Mouse (Mus musculus) cerebellum, adult 9-11 months (tissue): ENCODE data around the gene Zfand5.
"Not testable (repeated sequence)": the region's sequence is repeated elsewhere in the genome, so short reads cannot be mapped to it uniquely, and the experiment has no call there.

ENCODE experiments used
- DNase-seq: peaks from one replicate; pipeline ENCODE4 v3.0.0; 2022

Zfand5 gene

DNA sequence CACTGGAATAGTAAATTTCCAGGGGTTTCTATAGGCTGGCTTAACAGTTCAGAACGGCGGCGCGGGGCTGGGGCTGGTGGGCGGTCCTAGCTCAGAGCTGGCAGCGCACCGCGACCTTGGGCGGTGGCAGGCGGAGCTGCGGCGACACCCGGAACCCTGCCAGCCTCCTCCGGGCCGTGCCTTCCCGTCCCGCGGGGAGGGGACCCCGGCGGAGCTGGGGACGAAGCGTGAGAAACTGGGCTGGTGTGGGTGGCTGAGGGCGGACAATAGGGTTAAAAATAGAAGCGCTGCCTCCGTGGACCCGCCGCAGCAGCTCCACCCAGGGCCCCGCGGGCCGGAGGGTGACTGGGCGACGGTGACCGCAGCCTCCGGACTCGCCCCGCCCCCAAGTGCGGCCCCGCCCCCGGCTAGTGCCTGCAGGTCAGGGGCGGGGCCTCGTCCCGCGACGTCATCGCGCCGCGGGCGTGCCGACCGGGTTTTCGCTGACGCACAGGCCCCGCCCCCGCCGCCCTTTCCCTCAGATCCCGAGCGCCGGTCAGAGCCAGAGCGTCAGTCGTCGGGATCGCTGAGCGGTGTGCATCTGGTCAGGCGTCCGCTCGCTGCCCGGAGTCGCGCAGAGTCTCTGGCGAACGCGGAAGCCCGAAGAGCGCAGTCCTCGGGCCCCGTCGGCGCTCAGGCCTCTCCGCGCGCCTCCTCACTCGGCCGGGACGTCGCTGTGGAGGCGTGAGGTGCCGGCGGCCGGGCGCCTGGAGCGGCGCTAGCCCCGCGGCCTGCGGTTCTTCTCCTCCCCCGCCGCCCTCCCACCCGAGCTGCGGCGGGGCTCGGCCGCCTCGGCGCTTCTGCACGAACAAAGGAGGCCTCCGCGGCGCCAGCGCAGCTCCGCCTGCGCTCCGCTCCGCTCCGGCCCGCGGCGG is at the start of gene Zfand5:
Zfand5 (plus strand) TSS at position 538 of the 914 bp plus-strand sequence.
- peak; percentile 99 for DNase-seq

DNA sequence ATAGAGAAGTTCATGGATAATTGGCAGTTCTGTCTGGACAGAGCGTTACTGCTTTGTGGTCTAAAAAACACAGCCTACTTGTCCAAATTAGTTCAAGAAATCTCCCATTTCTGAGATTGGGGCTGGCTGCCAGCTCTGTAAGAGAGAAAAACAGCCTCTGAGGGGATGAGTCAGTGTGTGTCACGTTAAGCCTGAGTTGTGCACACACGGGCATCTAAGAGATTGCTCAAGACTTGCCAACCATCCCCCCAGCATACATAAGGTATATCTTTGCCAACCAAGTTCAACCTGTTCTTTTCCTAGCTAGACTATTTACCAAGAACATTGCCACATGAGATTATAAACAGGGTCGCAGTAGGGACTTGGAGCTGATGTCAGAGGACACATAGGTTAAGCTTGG is 44.9 kb upstream of the Zfand5 start:
- peak; percentile 3 for DNase-seq

DNA sequence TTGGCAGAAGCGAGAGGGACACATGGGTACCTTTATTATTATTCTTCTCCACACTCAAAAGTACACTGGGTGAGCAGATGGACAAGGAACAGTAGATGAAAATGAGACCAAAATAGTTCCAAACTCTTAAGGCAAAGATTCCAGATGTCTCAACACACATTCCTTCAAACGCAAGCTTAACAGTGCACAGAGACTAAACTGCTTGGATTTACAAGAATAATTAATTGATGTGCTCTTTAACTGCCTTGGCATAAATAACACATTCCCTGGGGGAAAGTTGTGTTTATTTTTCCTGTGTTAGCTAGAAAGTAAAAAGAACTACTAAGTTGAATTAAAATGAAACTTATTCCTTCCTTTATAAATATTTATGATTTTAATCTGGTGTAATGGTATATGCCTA is 44.3 kb upstream of the Zfand5 start:
- DNase-seq, result no peak

DNA sequence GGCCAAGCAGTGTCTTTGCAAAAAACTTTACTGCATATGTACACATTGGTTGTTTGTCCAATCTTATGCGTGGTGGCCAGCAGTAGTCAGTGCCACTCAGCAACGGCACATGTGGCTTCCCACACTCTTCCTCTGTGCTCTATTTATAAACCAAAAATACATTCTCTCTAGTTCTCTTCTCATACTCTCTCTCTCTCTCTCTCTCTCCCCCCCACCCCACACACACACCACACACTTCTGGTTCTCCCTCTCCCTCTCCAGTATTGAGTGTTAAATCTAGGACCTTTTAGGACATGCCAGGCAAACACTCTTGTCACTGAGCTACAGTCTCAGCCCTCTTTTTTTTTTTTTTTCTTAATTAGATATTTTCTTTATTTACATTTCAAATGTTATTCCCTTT is 23.3 kb upstream of the Zfand5 start:
- DNase-seq, result not testable (repeated sequence)

DNA sequence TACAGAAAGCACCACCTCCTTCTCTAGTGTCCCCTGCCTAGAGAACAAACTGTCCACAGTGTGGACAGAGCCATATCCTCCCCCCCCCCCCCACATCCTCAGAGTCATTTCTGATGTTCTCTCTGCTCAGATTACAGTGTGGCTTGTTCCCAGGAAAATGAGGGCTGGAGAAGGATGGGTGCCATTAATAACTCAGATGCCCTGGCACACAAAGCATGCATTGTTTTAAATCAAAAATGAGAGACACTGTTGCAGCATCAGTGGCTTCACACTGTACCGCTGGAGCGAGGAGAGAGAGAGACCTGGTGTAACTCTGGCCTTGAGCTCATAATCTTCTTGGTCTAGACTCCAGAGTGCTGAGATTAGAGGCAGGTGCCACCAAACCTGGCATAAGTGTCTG is 18.2 kb upstream of the Zfand5 start:
- DNase-seq, result no peak

DNA sequence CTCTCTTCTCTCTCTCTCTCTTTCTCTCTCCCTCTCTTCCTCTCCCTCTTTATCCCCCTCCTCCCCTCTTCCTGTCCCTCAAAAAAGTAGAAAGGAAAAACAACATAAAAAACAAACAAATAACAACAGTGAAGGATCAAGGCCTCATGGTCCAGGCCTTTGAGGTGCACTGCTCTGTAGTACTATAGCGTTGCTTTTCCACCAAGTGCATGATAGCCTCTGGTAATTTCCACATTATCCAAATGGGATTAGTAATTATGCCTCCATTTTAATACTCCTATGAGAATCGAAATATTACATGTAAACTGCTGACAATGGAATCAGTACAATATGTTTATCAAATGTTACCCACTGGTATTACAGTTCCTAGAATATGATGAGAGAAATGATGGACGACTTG is 16.2 kb upstream of the Zfand5 start:
- DNase-seq, result no peak

DNA sequence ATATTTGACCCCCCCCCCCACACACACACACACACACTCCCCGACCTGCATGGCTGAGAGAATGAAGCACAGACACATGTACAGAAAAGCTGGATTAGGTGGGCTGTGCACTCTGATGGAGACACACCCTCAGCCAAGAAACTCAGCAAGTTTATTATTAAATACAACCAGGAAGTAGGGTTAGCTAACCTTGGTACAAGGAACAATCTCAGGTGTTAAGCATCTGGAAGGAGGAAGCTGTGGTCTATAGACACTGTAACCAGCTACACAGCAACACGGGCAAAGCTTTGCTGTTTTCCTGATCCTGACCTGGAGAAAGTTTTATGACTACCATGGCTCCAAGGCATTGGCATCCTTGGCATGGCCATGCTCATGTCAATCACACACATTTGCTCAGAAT is 12.6 kb upstream of the Zfand5 start:
- no peak for DNase-seq

DNA sequence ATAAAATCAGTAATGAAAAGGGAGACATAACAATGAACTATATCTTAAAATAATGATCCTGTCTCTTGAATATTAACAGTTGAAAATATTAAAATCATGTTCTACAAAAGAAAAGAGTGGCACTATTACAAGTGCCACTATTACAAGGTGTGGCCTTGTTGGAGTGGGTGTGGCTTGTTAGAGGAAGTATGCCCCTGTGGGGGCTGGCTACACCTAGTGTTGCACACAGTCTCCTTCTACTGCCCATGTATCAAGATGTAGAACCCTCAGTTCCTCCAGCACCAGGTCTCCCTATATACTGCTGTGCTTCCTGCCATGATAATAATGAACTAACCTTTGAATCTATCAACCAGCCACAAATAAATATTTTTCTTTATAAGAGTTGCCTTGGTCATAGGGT is 11.8 kb upstream of the Zfand5 start:
- DNase-seq, result no peak

DNA sequence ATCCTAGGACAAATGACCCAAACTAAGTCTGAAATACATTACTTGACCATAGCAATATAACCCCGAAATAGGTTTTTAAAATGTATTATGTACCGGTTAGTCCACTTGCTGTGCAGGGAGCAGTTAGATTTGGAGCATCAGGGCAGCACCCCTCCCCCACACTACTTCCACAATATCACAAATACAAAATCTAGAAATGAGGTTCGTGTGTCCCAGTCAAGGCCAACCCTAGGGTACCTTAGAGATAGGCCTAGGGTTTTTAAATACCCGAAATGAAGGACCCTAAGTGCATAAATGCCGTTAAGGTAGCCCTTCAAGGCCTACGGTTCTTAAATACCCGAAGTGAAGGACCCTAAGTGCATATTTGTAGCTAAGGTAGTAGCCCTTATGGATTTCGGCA is 892 bp upstream of the Zfand5 start:
- DNase-seq, result no peak

DNA sequence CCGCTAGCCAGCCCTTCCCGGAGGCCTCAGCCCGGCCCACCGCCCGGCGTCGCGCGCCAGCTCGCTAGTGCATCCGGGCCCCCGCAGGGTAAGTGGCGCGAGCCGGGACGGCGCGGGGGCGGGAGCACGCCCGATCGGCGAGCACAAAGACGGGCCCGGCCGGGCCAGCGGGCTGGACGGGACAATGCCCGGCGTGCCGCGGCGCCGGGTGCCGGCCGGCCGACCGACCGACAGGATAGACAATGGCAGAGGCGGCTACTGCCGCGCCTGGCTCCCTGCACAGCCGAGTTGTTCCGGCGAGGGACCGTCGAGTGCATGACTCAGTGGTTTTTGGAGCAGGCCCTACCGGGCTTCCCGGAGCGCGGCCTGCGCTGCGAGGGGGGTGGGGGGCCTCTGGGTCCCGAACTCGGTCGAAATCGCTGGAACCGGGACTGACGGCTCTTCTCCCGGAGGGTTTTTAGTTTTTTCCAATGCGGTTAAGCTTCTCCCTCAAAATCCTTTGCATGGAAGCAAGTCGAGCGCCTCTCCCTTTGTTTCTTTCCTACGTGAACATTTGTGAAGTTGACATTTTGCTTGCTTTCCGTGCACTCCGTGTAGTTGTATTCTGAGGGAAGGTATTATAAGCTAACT is 692 bp downstream of the Zfand5 start:
- DNase-seq, result no peak

DNA sequence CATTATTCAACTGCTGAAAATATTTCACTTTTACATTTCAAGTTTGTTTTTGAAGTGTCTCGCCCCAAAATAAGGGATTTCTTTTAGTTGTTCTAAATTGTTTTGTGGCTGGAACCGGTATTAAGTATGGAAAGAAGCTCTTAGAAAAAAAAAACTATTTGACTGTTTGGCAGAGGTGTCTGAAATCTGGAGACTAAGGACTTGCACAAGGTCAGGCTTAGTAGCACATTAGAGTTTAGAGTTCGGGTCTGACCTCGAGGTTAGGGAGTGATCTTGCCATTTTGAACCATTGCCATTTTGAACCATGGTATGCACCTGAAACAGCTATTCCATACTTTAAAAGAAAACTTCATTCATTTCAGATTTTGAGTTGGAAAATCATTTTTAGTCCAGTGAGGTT is 1.4 kb downstream of the Zfand5 start:
- DNase-seq, result no peak

DNA sequence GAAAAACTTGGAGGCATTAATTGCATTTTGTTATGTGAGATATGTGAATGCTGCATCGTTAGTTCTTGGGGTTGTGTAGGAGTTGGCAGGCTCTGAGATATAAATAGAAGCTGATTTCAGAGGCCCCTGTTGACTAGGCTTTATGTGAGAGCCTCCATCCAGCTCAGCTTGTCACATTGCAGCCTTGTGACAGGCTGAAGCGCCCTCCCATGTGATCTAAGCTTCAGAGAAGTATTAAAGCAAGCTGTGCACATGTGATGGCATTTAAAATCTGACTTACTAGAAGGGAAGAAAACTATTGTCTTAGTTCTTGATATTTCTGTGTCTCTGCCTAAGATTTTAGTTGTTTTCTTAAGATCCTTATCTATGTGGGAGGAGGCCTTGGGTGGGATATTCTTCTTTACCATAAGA is 2.1 kb downstream of the Zfand5 start:
- peak; percentile 80 for DNase-seq

DNA sequence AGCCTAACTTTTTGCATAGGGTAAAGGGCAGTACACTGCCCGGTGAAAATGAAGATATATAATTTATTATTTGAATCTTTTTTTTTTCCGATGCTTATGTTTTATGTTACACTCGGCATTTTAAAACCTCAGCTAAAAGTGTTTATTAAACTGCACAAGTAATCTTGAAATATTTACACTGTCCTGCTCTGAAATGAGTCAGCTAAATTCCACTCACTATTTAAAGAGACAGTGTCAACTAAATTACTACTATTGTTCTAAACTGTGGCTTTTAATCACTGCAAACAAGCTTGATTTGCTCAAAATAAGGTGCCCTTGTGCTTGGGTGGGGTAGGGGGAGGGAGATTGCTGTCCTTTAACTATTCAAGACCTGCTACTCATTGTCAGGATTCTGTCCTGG is 2.6 kb downstream of the Zfand5 start:
- DNase-seq, result no peak

DNA sequence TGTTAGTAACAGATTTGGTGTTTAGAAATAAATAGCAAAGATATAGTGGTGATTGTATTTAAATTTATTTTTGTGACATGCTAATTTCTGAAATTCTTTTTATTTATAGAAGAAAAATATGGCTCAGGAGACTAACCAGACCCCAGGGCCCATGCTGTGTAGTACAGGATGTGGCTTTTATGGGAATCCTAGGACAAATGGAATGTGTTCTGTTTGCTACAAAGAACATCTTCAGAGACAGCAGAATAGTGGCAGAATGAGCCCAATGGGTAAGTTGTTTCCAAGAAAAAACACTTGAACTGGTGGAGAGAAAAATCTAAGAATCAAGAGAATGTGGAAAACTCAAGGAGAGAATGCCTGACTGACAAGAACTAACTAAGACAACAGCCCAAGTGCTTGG is 4.2 kb downstream of the Zfand5 start:
- no peak for DNase-seq

DNA sequence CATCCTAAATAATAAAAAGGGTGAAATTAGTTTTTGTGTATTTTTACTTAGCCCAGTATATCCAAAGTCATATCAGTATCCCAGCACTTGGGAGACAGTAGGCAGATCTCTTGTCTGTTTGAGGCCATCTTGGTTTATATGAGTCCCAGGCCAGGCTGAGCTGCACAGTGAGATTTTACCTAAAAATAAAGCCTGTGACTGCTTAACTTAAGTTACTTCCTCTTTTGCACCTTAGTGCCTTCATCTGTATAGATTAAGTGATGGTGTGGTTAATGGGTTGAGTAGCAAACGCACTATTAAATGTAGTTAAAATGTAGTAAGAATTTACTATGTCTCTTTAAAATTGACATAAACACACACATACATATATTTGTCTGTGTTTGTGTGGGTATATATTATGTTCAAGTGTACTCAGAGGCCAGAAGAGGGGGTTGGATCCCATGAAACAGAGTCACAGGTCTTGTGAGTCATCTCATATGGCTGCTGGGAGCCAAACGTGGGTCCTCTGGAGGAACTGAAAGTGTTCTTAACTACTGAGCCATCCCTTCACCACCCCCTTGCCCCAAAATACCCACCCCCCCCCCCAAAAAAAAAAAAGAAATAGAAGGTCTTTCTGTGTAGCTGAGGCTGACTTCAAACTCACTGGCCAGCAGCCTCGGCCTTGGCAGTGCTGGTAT is 14.5 kb downstream of the Zfand5 start:
- DNase-seq, result no peak

DNA sequence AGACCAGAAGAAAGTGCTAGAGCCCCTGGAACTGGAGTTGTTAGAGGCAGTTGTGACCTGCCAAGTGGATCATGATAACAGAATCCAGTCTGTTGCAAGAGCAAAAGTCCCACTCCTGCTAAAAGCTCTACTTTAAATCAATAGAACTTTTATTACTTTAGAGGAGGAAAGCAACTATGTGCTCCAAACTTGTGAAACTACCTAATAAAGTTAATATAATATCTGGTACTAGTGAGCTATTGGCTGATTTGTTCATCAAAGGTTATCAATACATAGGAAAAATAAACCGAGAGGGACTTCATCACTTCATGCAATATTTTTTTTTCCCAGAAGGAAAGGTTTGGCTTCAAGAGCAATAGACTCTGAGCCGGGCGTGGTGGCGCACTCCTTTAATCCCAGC is 25.3 kb downstream of the Zfand5 start:
- no peak for DNase-seq

DNA sequence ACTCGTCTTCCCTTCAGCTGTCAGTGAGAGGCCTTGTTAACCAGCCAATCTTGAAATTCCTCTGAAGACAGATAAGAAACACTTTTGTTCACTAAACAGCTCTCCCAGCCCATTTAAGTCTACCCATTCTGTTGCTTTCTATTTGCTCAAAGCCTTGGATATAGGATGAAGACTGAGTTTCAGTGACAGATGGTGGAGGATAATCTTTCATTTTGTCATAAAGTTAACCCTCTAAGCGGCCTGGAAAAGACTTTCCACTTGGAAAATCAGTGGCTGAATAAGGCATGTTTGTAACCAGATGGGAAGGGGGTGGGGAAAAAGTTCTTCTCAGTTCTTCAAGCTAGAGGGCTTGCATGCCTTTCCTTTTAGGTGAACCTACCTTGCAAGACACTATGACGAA is 29.7 kb downstream of the Zfand5 start:
- DNase-seq, result no peak

DNA sequence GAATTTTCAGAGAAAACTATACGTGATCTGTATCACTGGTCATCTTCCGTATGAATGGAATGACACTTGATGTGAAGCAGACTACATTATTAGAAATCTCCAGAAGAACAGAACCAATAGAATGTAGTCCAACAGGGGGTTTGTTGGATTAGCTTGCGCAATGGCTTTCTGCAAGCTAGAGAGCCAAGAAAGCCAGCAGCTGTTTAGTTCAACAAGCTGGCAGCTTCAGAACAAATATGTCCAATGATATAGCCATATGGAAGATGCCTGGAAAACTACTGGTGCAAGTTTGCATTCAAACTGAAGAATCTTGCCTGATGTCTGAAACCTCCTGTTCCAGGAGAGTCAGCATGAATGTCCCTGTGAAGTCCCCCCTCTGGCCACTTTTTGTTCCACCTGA is 35.7 kb downstream of the Zfand5 start:
- no peak for DNase-seq

DNA sequence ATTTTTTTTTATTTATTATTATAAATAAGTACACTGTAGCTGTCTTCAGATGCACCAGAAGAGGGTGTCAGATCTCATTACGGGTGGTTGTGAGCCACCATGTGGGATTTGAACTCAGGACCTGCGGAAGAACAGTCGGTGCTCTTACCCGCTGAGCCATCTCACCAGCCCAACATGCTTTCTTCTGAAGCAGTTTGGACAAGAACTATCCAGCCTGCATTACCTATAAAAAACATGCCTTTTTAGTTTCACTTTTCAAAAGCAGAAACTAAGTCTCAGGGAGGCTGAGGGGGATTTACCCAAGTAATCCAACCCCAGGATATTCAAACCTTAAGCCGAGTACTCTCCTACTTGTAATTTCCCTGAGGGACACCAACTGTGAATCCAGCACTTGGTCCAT is 38.3 kb downstream of the Zfand5 start:
- DNase-seq, result not testable (repeated sequence)

DNA sequence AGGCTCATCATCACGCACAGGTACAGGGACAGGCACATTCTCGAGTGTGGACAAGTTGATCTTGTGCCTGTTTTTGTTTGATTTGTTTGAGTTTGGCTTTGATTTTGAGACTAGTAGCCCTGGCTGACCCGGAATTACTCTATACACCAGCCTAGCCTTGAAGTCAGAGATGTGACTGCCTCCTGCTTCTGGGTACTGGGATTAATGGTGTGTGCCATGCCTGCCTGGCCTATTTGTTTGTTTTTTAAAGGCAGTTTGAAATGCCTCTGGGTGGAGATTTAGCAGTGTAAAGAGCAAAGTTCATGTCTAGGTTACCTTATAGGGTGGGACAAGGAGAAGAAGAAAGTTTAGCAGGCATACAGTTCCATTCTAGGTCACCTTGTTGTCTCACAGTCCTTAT is 43.6 kb downstream of the Zfand5 start:
- DNase-seq, result no peak

DNA sequence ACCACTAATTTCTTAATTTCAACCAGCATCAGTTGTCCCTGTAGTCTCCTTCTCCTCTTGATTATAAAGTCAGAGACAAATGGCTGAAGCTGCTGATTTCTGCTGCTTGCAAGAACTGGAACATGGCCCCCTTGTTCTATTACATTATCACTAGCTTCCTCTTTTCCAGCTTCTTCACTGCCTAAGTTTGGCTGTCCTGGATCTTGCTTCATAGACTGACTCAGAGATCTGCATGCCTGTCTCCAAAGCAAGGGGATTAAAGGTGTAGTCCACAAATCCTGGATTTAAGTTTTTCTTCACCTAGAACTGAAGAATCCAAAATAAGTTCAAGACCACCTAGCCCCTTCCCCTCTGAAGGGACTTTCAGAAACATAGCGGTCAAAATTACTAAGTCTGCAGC is 47.5 kb downstream of the Zfand5 start:
- DNase-seq, result no peak

DNA sequence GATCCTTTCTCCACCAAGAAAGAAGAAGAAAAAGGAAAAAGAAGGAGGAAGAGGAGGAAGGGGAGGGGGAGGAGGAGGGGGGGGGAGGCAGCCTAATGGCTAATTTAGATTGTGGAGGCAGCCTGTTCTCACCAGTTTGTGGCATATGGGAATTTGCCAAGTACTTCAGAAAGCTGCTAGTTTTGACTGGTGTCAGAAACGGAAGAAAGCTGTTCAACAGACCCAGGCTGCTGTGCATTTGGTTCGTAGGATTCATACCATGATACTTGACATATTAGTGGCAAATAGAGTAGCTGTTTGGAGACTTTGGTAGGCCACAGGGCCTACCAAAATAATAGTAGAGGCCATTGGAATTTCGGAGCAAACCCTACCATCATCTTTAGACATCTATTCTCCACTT is 53.3 kb downstream of the Zfand5 start:
- no peak for DNase-seq

DNA sequence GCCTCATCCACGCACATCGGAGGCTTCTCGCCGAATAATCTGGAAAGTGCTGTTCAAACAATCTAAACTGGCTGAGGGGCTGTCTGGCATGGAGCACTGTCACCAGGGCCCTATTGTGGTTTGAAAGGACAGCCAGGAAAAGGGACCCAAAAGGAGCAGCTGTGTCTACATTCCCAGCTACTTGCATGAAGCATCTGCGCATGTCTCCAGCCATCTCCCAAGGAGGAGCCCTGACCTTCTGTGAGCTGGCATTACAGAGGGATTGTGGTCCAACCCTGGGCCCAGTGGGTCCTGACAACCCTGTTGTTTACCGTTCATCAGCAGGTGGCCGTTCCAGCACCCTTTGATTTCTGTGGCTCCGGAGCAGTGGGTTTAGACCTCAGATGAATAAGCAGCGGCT is 56.9 kb downstream of the Zfand5 start:
- DNase-seq, result no peak

DNA sequence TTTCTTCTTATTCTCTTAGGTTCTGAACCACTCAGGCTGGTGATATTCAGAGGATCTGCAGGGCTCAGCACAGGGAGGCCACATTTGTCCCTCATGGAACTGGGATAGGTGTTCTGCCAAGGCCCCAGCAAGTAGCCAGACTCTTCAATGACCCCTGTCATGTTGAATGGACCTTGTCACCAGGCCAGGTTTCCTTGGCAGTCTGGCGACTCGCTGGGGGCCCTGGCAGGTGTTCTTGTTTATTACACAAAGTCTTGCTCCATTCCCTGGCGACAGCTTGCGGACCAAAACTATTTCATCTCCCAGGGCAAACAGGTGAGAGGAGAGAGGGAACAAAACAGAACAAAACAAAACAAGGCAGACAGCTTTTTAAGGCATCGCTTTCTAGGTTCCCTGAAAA is 57.7 kb downstream of the Zfand5 start:
- peak; percentile 84 for DNase-seq
